Mouse (Mus musculus) erythroblast, adult 5-6 weeks (primary cell): ENCODE measurements around the gene Kcnc3. TPM values are rescaled to one million over a fixed set of nuclear protein-coding genes. Genes with fewer than 3 reads are reported as not detected.

Experiments used
- ATAC-seq: replicated peaks from 2 replicates; pipeline ENCODE4 v1.8.0; 2016; ENCODE audit warnings: moderate number of reproducible peaks, mild to moderate bottlenecking, moderate TSS enrichment, inconsistent platforms; ENCODE audit not compliant: poor library complexity, low FRiP score, severe bottlenecking
- total RNA-seq, 2 experiments: library from RNA; stranded (forward) in 1 of 2; stranded (reverse) in 1 of 2; fragments of 150-400 nt in 1 of 2; fragments of 200-764, 138-1000 nt in 1 of 2; gene quantifications; 2 replicates each; pipeline versions ENCODE4 v1.2.3 to v1.2.4; 2015 to 2017; ENCODE audit warnings: low replicate concordance in 2 of 2

The Kcnc3 gene
- total RNA-seq, 2 experiments from 2014 or later = not detected

GRCm38 (mm10) chr7:44565414-44565813, 25.1 kb upstream of the Kcnc3 start:
- ATAC-seq = no peak

GRCm38 (mm10) chr7:44568803-44569202, 21.7 kb upstream of the Kcnc3 start:
- ATAC-seq = no peak

GRCm38 (mm10) chr7:44570989-44571388, 19.5 kb upstream of the Kcnc3 start:
- no peak for ATAC-seq

- ATAC-seq = no peak
Measured at GRCm38 (mm10) chr7:44571811-44572210, 18.7 kb upstream of the Kcnc3 start.

- no peak for ATAC-seq
Measured at GRCm38 (mm10) chr7:44572213-44572701, 18.2 kb upstream of the Kcnc3 start, which contains the start of gene Napsa. TSS of gene Napsa (plus strand) at chr7:44572380.

GRCm38 (mm10) chr7:44572956-44573484, 17.4 kb upstream of the Kcnc3 start:
- ATAC-seq = no peak

GRCm38 (mm10) chr7:44576333-44576844, 14.1 kb upstream of the Kcnc3 start:
- no peak for ATAC-seq

GRCm38 (mm10) chr7:44581637-44582036, 8.8 kb upstream of the Kcnc3 start:
- no peak for ATAC-seq

GRCm38 (mm10) chr7:44582709-44583108, 7.8 kb upstream of the Kcnc3 start:
- no peak for ATAC-seq

GRCm38 (mm10) chr7:44583146-44583545, 7.3 kb upstream of the Kcnc3 start:
- ATAC-seq = no peak

GRCm38 (mm10) chr7:44584265-44584804, 6.1 kb upstream of the Kcnc3 start:
- ATAC-seq = no peak

- no peak for ATAC-seq
Measured at GRCm38 (mm10) chr7:44584921-44585320, 5.5 kb upstream of the Kcnc3 start.

- no peak for ATAC-seq
Measured at GRCm38 (mm10) chr7:44585606-44586005, 4.9 kb upstream of the Kcnc3 start.

- ATAC-seq = no peak
Measured at GRCm38 (mm10) chr7:44586518-44586917, 3.9 kb upstream of the Kcnc3 start.

GRCm38 (mm10) chr7:44586930-44587329, 3.5 kb upstream of the Kcnc3 start:
- no peak for ATAC-seq

- no peak for ATAC-seq
Measured at GRCm38 (mm10) chr7:44587676-44588075, 2.8 kb upstream of the Kcnc3 start.

- no peak for ATAC-seq
Measured at GRCm38 (mm10) chr7:44588338-44588737, 2.1 kb upstream of the Kcnc3 start.

GRCm38 (mm10) chr7:44589149-44589548, 1.3 kb upstream of the Kcnc3 start:
- no peak for ATAC-seq

- no peak for ATAC-seq
Measured at GRCm38 (mm10) chr7:44589946-44590345, 518 bp upstream of the Kcnc3 start.

GRCm38 (mm10) chr7:44591348-44592116, 1.1 kb downstream of the Kcnc3 start:
- no peak for ATAC-seq

- no peak for ATAC-seq
Measured at GRCm38 (mm10) chr7:44593051-44593450, 2.6 kb downstream of the Kcnc3 start.
